Mouse (Mus musculus): ENCODE results near the gene Nkiras1.

- TF ChIP-seq CTCF (IDR thresholded peaks at IDR 0.05; ENCODE audit: low read depth) (no peak), EP300 (IDR thresholded peaks at IDR 0.05; ENCODE audit: low read depth) (no peak)
These were observed 21.2 kb downstream of the Nkiras1 start for GRCm38 (mm10) chr14:18292111-18292510.
